ENCODE assay signal across 10 mouse cellular contexts in genomic region chr10:83073119-83073518, GRCm38 (mm10).
DNase-seq lines count a peak whose midpoint lies in the region; ATAC-seq and TF ChIP-seq lines count a peak whose summit lies in the region.
"Had no signal": no experiment of that assay in that cellular context is flagged by ENCODE, and none has a peak within 500 bp of the region (broad histone marks: within the 10 kb centered on the region; RNA-seq: fewer than 3 reads in every experiment).

No protein-coding gene starts in this region.

- H3K9ac ChIP-seq in lung, embryonic 14.5 days: no peak overlapping the region
- no peak overlapping the region for H3K9ac ChIP-seq in hindbrain, postnatal 0 days (replicated peaks; ENCODE audit: low read length)
- no peak overlapping the region for H3K9ac ChIP-seq in stomach, embryonic 15.5 days
- H3K9ac ChIP-seq: embryonic facial prominence, embryonic 12.5 days had no signal

- peak; percentile 50 for DNase-seq in lung, embryonic 14.5 days
- DNase-seq in lung, postnatal 25 days (ENCODE audit: low spot score): no peak
- DNase-seq in ZHBTc4 (ENCODE audit: low read depth, low spot score): peak; percentile 73
- DNase-seq in hindbrain, postnatal 0 days (ENCODE audit: low spot score): no peak
- DNase-seq in frontal cortex, postnatal 10 days (ENCODE audit: low spot score in 2 of 2): no peak
- DNase-seq in left cerebral cortex, postnatal 14 days (ENCODE audit: low spot score in 2 of 2): no peak
- no peak for DNase-seq in ovary, postnatal 36 days (ENCODE audit: low spot score)

- peak; percentile 61 for ATAC-seq in lung, embryonic 14.5 days (ENCODE audit: insufficient read depth)
- ATAC-seq in hindbrain, postnatal 0 days: peak; percentile 55; the same call in 1 of the 2 replicates
- ATAC-seq in stomach, embryonic 15.5 days (ENCODE audit: insufficient read depth, low FRiP score, low read depth): peak; percentile 45; the same call in 1 of the 2 replicates

- H3K27ac ChIP-seq in lung, embryonic 14.5 days (ENCODE audit: low read depth): no peak overlapping the region
- H3K27ac ChIP-seq in hindbrain, postnatal 0 days: no peak overlapping the region
- H3K27ac ChIP-seq in stomach, embryonic 15.5 days: no peak overlapping the region
- H3K27ac ChIP-seq: embryonic facial prominence, embryonic 12.5 days had no signal

- TF ChIP-seq CTCF in lung, embryonic 14.5 days (IDR thresholded peaks at IDR 0.05; ENCODE audit: low read depth): no peak
- TF ChIP-seq CTCF in hindbrain, postnatal 0 days (IDR thresholded peaks at IDR 0.05; ENCODE audit: low read depth): no peak

- no peak overlapping the region for H3K4me2 ChIP-seq in lung, embryonic 14.5 days
- no peak overlapping the region for H3K4me2 ChIP-seq in hindbrain, postnatal 0 days (ENCODE audit: low read depth, low read length)
- no peak overlapping the region for H3K4me2 ChIP-seq in stomach, embryonic 15.5 days
- H3K4me2 ChIP-seq: embryonic facial prominence, embryonic 12.5 days; heart, embryonic 11.5 days had no signal

- H3K27me3 ChIP-seq in lung, embryonic 14.5 days (ENCODE audit: insufficient read depth, low read length): no peaks in the 10 kb centered on the region
- no peaks in the 10 kb centered on the region for H3K27me3 ChIP-seq in hindbrain, postnatal 0 days (ENCODE audit: insufficient read depth, low read length)
- no peaks in the 10 kb centered on the region for H3K27me3 ChIP-seq in stomach, embryonic 15.5 days (replicated peaks)
- H3K27me3 ChIP-seq: embryonic facial prominence, embryonic 12.5 days had no signal

- intact Hi-C loops in left cerebral cortex, postnatal 14 days (cut with DNase I): no loop called here

- no peak overlapping the region for H3K4me3 ChIP-seq in lung, embryonic 14.5 days (ENCODE audit: low read depth, low read length)
- H3K4me3 ChIP-seq in hindbrain, postnatal 0 days (ENCODE audit: low read length): no peak overlapping the region
- no peak overlapping the region for H3K4me3 ChIP-seq in stomach, embryonic 15.5 days (replicated peaks)
- H3K4me3 ChIP-seq: embryonic facial prominence, embryonic 12.5 days had no signal

- H3K9me3 ChIP-seq in lung, embryonic 14.5 days (ENCODE audit: low read depth, low read length): no peaks in the 10 kb centered on the region
- H3K9me3 ChIP-seq in hindbrain, postnatal 0 days (ENCODE audit: low read length): no peaks in the 10 kb centered on the region
- no peaks in the 10 kb centered on the region for H3K9me3 ChIP-seq in stomach, embryonic 15.5 days
- H3K9me3 ChIP-seq: embryonic facial prominence, embryonic 12.5 days had no signal

- H3K4me1 ChIP-seq in lung, embryonic 14.5 days (ENCODE audit: insufficient read depth): peaks cover 4% of the 10 kb centered on the region; the same call in 1 of the 2 replicates
- no peaks in the 10 kb centered on the region for H3K4me1 ChIP-seq in hindbrain, postnatal 0 days (ENCODE audit: insufficient read depth, low read length)
- no peaks in the 10 kb centered on the region for H3K4me1 ChIP-seq in stomach, embryonic 15.5 days

- H3K36me3 ChIP-seq in lung, embryonic 14.5 days (ENCODE audit: insufficient read depth): no peaks in the 10 kb centered on the region
- H3K36me3 ChIP-seq in hindbrain, postnatal 0 days (ENCODE audit: insufficient read depth, low read length): no peaks in the 10 kb centered on the region
- no peaks in the 10 kb centered on the region for H3K36me3 ChIP-seq in stomach, embryonic 15.5 days
- H3K36me3 ChIP-seq: embryonic facial prominence, embryonic 12.5 days had no signal

- 45% methylated on average over 7 of the region's 7 CpGs for WGBS in lung, embryonic 14.5 days
- 51% methylated on average over 7 of the region's 7 CpGs for WGBS in hindbrain, postnatal 0 days
- 51% methylated on average over 7 of the region's 7 CpGs for WGBS in stomach, embryonic 15.5 days

Comparison
In these comparisons a context has a peak if more than half of its experiments do, and no peak if none do; other contexts are left out.
1. DNase-seq: peak in lung, embryonic 14.5 days (single experiment) and ZHBTc4 (single experiment); none in lung, postnatal 25 days (single experiment), hindbrain, postnatal 0 days (single experiment), frontal cortex, postnatal 10 days (0 of 2), left cerebral cortex, postnatal 14 days (0 of 2) and ovary, postnatal 36 days (single experiment).
2. Peak in every context shown above with its lines, with median percentiles within 50 percentile points of each other: ATAC-seq.